Mouse (Mus musculus) kidney, adult 2 months (tissue): ENCODE results near the gene Dis3.

Source experiments
- CTCF ChIP-seq: fragments of 200-500 bp; conservative IDR thresholded peaks from 2 replicates; pipeline ENCODE4 v1.5.1; 2011; ENCODE audit warnings: low read depth, mild to moderate bottlenecking, control low read depth, low read length, moderate library complexity, mixed read lengths; ENCODE audit not compliant: insufficient read depth, insufficient read length
- POLR2A ChIP-seq: fragments of 200-500 bp; IDR thresholded peaks from one replicate; pipeline ENCODE4 v1.6.1; 2011; ENCODE audit warnings: low read depth, low read length, control low read depth

GRCm38 (mm10) chr14:99136297-99136696 is 36.7 kb upstream of the Dis3 start:
- no peak for TF ChIP-seq CTCF
- no peak for TF ChIP-seq POLR2A
